Mouse (Mus musculus) urinary bladder, postnatal 14 days (tissue): ENCODE measurements around the gene Noct.
A peak's percentile ranks its signal among the peaks of the same experiment; 100 is the strongest.
"Not testable (repeated sequence)": the region's sequence is repeated elsewhere in the genome, so short reads cannot be mapped to it uniquely, and the experiment has no call there.

Experiments
- DNase-seq: peaks from one replicate; pipeline ENCODE4 v3.0.0; 2021; ENCODE audit warnings: low spot score

Gene Noct

DNA sequence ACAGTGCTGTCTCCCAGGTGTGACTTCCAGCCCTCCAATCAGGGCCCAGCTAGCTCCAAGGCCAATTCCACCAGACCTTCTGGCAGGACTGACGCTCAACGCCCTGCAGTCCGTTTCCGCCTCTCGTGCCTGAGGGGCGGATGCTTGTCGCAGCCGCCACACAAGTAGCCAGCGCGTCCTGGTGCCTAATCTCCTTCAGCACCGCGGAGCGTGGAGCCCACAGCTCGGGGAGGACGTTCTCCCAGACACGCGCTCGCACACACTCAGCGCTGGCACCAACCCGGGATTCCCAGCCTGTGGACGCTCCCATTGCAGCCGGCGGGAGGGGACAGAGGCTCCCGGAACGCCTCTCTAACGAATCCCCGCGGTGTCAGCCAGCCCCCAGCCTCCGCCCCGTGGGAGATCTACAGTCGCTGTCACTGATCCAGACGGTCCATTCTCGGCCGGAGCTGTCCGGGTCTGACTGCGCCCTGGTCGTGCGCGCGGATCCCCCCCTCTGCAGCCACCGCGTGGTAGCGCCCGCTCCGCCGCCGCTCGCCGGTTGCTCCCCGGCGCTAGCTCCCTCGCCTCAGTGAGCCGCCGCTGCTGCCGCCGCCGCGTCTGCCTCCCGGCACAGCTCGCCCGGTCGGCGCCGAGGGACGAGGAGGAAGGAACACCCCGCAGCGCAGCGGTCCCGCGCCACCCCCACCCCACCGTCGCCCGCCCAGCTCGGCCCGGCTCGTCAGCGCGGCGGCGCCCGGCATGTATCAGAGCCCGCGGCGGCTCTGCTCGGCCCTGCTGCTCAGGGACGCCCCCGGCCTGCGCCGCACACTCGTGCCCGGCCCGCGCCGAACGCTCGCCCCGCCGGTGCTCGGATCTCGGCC lies at the start of gene Noct:
TSS of gene Noct (plus strand) at position 85 of the 863 bp plus-strand sequence.
- peak; percentile 88 for DNase-seq

DNA sequence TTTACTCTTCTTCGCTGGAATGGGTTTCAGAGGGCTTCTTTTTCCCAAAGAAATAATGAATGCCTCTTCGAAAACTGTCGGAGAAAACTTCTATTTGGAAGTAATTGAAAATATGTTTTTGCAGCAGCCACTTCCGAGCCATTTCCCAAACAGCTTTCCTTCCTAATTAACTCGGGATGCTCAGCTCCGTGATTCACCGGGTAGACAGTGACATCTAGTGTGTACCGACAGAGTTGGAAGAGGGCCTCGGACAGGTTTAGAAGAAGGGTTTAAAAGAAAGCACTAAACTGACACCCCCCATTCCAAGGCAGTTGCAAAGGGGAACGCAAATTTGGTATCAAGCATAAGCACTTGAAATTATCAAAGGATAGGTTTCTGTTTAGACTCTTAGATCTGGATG lies 46.1 kb upstream of the Noct start:
- DNase-seq = no peak

DNA sequence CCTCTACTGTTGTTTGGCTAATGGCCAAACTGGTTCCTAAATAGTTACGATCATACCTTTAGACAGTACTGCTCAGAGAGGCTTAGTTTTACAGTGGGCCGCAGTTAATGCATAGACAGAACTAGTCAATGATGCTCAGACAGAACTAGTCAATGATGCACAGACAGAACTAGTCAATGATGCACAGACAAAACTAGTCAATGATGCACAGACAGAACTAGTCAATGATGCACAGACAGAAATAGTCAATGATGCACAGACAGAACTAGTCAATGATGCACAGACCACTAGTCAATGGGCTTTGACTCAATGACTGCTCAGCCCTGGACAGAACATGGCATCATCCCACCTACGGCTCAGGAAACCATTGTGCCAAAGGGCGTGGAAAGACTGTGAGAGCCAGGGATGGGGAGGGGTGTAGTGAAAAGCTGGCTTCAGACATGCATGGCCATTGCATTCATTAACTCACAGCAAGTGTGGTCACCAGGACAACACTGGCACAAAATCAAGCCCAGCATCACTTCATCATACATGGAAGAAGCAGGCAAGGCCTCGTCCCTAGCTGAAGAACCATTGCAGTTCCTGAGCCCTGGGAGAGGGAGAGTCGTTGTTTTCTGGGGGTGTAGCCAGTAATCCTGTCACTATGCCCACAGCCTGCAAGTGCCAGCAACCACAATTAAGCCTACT lies 44.6 kb upstream of the Noct start:
- DNase-seq = no peak

GRCm38 (mm10) chr3:51180341-51180940 lies 43.8 kb upstream of the Noct start:
- no peak for DNase-seq

DNA sequence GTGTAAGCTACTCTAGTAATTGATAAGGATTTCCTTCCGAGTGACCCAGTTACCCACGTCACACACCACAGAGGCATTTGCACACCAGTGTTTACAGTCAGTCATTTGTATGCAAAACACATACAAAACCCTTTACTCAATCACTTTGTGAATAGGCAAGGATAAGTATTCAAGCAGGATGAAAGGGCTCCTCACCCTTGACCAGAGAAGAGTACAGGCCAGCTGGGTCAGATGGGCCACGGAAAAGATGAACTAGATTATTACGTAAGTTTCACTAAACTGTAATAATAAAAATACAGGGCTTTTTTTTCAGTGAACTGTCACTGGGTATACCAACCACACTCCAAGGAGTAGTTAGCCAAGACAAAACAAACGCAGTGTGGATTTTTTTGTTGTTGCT lies 41.8 kb upstream of the Noct start:
- DNase-seq = no peak

- DNase-seq = not testable (repeated sequence)
Observed at GRCm38 (mm10) chr3:51183508-51183907, 40.7 kb upstream of the Noct start.

- not testable (repeated sequence) for DNase-seq
Observed at GRCm38 (mm10) chr3:51183967-51184366, 40.3 kb upstream of the Noct start.

DNA sequence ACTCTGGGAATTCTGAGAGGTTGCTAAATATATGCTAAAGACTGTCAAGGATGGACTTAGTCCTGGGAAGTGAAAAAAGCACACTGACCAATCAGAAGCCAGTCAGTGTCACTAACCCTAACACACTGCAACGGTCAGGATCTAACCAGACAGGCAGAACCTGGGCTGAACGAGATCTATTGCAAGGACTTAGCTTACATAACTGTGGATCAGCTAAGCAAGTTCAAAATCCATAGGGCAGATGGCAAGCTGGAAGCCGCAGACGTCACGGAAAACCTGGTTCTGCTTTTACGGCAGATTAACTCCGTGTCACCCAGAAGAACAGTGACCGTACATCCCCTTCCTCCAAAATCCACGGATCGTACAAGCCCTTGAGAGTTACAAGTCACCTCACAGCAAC lies 39.5 kb upstream of the Noct start:
- no peak for DNase-seq

GRCm38 (mm10) chr3:51185406-51185805 lies 38.8 kb upstream of the Noct start:
- no peak for DNase-seq

DNA sequence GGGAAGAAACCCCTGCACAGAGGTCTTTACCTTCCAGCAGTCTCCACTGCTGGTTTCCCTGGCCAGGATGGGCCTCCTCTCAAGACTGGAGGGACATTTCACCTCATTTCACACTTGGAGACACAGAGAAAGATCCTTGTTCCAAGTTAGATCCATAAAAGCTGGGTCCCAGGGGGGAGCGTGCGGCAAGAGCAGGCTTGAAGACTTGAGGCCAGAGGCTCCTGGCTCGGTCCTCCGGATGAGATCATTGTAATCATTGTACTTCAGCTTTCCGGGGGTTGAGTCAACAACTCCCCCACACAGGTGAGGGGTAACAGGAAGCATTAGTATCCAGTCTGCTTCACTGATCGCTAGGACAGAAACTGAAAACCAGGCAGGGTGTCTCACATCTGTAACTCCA lies 30.2 kb upstream of the Noct start:
- DNase-seq = peak; percentile 62

DNA sequence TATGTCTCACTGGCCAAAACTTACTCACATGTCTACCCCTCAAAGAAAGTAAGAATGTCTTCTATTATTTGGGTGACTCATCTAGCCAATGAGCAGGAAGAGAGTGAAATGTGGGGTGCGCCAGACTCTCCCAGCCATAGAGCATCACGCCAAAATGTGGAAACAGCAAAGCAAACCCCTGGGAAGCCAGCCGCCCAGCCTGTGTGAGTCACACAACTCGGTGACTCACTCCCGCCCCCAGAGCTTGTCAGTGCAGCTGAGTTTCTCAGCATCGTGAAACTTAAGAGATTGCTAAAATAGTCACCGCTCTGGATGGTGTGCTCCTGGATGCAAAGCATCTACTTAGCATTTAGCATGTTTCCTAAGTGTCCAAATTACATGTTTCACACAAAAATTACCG lies 28.9 kb upstream of the Noct start:
- peak; percentile 83 for DNase-seq

DNA sequence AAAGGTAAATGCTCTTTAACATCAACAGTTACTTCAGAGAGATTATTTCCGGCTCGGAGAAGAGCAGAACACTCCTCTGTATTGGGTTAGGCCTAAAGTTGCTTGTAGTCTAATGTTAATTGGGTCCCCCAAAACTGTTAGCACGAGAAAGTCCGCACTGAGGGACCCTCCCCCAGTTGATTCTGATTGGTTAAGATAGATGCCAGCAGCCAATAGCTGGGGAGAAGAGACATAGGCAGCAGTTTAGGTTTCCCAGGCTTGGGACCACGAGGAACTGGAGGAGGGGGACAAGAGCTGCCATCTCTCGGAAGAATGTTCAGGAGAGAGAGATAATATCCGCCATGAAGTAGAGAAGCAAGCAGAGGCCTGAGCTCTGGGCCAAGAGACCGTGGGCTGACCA lies 28.5 kb upstream of the Noct start:
- no peak for DNase-seq

DNA sequence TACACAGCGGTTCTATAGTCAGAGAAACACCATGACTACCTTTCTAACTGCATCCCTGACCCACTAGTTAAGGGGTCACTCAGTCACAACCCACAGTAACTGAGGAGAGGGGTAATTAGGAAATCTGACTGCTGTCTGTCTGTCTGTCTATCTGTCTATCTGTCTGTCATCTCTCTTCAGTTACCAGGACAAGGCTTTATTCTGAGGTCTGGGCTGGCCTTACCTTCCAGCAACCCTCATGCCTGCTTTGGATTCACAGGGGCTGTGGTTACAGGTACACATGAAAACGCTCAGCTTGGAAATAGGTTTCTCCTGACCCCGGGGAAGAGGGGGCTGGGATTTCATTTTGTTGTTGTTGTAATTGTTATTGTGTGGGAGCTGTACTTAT lies 27.5 kb upstream of the Noct start:
- DNase-seq = no peak

DNA sequence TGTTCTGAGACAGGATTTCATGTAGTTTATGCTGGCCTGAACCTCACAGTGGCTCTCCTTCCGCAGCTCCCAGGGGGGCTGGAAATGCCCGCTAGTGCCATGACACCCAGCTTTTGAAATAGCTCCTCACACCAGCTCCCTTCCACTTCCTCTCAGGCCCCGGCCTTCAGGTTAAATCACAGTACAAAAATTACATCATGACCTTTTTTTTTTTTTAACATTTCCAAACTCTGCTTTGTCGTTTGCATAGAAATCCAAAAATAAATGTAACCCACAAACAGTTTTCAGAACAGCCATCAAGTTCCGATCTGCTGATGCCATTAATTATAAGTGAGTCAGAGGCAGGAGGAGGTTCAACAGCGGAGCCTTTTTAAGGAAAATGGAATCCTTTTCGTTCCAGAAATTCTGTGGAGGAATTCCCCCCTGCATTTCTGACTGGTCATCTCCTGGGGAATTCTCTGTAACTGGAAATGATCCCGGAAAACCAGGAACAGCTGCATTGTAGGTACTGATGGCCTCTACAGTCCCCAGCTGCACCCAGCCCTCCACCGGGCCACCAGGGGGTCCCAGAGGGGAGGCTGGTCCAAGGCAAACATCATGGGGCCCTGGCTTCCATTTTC lies 27.0 kb upstream of the Noct start:
- DNase-seq = no peak

GRCm38 (mm10) chr3:51198291-51198690 lies 26.0 kb upstream of the Noct start:
- DNase-seq = no peak

GRCm38 (mm10) chr3:51199130-51199529 lies 25.1 kb upstream of the Noct start:
- DNase-seq = no peak

GRCm38 (mm10) chr3:51200311-51200710 lies 23.9 kb upstream of the Noct start:
- DNase-seq = peak; percentile 60

DNA sequence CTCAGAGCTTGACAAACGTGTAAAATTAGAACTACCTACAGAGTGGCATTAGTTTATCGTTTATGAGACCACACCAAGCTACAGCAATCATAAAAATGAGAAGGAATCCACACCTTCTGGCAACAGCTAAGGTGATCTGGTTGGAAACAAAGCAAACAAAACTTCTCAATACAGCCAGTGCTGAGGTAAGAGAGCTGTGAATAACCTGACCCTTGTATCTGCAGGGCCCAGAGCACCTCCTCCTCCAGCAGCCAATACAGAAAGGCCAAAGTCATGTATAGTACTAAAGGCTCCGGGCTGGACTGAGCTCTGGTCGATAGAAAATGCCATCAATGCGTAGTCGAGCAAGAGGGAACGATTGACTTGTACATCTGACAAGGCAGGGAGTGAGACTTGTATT lies 23.4 kb upstream of the Noct start:
- no peak for DNase-seq

DNA sequence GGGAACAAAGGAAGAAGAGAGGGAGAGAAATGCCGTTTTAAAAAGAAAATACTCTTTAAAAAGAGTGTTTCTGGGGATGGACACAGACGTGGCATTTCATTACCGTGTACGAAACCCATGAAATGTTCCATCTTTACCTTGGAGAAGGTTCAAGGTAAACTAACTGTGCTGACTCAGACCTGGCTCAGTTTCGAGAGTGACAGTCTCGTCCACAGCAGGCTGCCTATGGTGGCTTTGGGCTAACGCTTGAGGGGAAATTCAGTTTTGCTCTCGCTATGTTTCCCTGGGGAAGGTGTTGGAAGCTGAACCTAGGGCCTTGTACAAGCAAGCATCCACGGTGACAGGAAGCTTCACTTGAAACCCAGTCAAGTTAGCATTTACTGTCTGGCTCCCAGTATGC lies 22.3 kb upstream of the Noct start:
- no peak for DNase-seq

DNA sequence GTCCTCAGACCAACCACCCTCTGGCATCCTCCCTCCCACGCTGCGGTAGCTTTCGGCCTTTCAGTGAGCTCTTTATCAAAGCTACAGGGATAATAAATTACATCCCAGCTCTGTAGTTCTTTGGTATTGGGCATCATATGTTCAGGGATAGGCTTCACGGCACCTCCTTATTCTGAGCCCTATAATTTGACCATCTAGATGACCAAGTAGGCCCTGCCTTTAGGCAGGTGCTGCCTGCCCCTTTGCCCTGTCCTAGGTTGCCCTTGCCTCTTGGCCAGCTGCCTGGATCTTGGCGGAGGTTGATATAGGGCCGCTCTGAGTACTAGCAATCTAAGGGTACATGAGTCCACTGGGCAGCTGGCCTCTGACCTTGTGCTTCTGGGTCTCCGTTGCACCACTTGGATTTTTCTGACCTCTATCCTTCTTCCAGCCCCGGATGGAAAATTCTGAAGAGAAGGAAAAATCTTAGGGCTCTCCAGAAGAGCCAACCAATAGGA lies 21.7 kb upstream of the Noct start:
- no peak for DNase-seq

GRCm38 (mm10) chr3:51203906-51204305 lies 20.3 kb upstream of the Noct start:
- no peak for DNase-seq

DNA sequence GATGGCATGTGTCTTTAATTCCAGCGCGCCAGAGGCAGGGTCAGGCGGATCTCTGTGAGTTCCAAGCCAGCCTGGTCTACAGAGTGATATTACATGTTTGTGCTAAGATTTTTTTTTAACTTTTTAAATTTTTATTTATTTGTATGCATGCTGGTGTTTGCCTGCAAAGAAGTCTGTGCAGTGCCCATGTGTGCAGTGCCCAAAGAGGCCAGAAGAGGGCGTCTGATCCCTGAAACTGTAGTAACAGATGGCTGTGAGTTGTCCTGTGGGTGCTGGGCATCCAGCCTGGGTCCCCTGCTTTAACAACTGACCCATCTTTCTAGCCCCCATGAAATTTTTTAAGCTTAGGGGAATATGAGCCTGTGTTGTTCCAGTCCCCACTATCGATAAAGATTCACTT lies 19.8 kb upstream of the Noct start:
- no peak for DNase-seq

DNA sequence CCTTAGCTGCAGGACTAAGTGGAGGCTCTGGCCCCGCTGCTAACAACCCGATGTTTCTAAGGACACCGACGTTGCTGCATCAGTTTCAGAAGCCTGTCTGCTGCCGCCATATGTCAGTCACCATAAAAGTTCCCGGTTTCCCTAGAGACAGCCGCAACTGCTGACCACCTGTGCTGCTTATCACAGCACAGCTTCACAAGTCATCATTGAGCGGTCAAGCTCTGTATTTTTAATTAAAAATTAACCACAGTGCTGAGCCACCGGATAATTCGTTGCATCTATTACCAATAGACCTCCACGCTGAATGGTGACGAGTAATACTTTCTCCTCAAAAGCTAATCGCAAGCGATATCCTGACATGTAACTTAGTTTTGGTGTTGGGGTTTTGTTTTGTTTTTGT lies 19.4 kb upstream of the Noct start:
- no peak for DNase-seq
